Mouse (Mus musculus) embryonic fibroblast, embryonic 13.5 days (primary cell): Measurements from ENCODE around the gene Thegl.

Experiments
- CTCF ChIP-seq: IDR thresholded peaks from 2 replicates; pipeline ENCODE4 v1.5.1; 2011; ENCODE audit warnings: mild to moderate bottlenecking, control low read depth, low read length, moderate library complexity, borderline replicate concordance; ENCODE audit not compliant: insufficient read depth
- POLR2A ChIP-seq: IDR thresholded peaks from 2 replicates; pipeline ENCODE4 v1.6.1; 2011; ENCODE audit warnings: low read depth, mild to moderate bottlenecking, control low read depth, low read length, moderate library complexity

DNA sequence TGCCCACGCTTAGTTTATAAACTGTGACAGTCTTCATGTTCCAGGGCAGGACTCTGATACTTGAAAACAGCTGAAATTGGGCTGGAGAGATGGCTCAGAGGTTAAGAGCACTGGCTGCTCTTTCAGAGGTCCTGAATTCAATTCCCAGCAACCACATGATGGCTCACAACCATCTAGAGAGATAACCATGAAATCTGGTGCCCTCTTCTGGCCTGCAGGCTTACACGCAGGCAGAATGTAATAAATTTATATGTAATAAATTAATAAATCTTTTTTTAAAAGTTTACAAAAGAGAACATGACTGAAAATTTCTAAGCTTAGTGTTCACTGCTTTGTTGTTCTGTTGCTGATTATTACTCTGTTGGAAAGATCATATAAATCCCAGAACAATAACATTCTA is 55.2 kb downstream of the Thegl start:
- TF ChIP-seq CTCF (no peak), POLR2A (no peak)
